ENCODE assay signal across 11 mouse cellular contexts in genomic region chr5:66918316-66919305, GRCm38 (mm10).
A peak's percentile ranks its signal among the peaks of the same experiment; 100 is the strongest.
DNase-seq lines count a peak whose midpoint lies in the region; ATAC-seq and TF ChIP-seq lines count a peak whose summit lies in the region.
"Had no signal": no experiment of that assay in that cellular context is flagged by ENCODE, and none has a peak within 500 bp of the region (broad histone marks: within the 10 kb centered on the region; RNA-seq: fewer than 3 reads in every experiment).

No protein-coding gene starts in this region.

- no peak for TF ChIP-seq POLR2A in myocyte (IDR thresholded peaks at IDR 0.05; ENCODE audit: insufficient read length, low read depth)

- no peak overlapping the region for H3K4me3 ChIP-seq in kidney, embryonic 16.5 days (ENCODE audit: low read length)
- no peak overlapping the region for H3K4me3 ChIP-seq in embryonic facial prominence, embryonic 14.5 days (ENCODE audit: low read depth, low read length)
- H3K4me3 ChIP-seq in hindbrain, embryonic 14.5 days (replicated peaks; ENCODE audit: low read length) = no peak overlapping the region
- H3K4me3 ChIP-seq in myocyte = no peak overlapping the region
- no peak overlapping the region for H3K4me3 ChIP-seq in liver, postnatal 0 days (ENCODE audit: low read depth, low read length)

- DNase-seq in kidney, postnatal 4 days = no peak
- DNase-seq in embryonic facial prominence, embryonic 14.5 days (ENCODE audit: low spot score) = peak; percentile 49
- peak; percentile 77 for DNase-seq in hindbrain, embryonic 14.5 days (ENCODE audit: low spot score)
- no peak for DNase-seq in liver, postnatal 0 days
- DNase-seq in lung, postnatal 36 days = no peak
- DNase-seq in spleen, postnatal 36 days (ENCODE audit: low spot score in 2 of 2) = no peak
- DNase-seq: cerebellum, postnatal 36 days had no signal

- no peak for ATAC-seq in kidney, embryonic 16.5 days (ENCODE audit: low FRiP score, low TSS enrichment)
- ATAC-seq in embryonic facial prominence, embryonic 14.5 days (ENCODE audit: low read depth) = no peak
- peak; percentile 69; the same call in 1 of the 2 replicates for ATAC-seq in hindbrain, embryonic 14.5 days (ENCODE audit: low FRiP score)
- ATAC-seq in liver, postnatal 0 days = no peak
- ATAC-seq: Patski had no signal

- H3K4me2 ChIP-seq in kidney, embryonic 16.5 days (replicated peaks; ENCODE audit: low read depth, low read length) = peak overlapping the region; percentile 13; the same call in 1 of the 2 replicates
- no peak overlapping the region for H3K4me2 ChIP-seq in embryonic facial prominence, embryonic 14.5 days (ENCODE audit: low read depth, low read length)
- peak overlapping the region; percentile 19 for H3K4me2 ChIP-seq in hindbrain, embryonic 14.5 days (replicated peaks)
- H3K4me2 ChIP-seq in myocyte (ENCODE audit: low read depth) = peak overlapping the region; percentile 38
- no peak overlapping the region for H3K4me2 ChIP-seq in liver, postnatal 0 days (ENCODE audit: low read depth, low read length)
- H3K4me2 ChIP-seq: heart, embryonic 11.5 days had no signal

- no peak overlapping the region for H3K27ac ChIP-seq in kidney, embryonic 16.5 days (ENCODE audit: low read length)
- no peak overlapping the region for H3K27ac ChIP-seq in embryonic facial prominence, embryonic 14.5 days (replicated peaks; ENCODE audit: low read depth, low read length)
- peak overlapping the region; percentile 77 for H3K27ac ChIP-seq in hindbrain, embryonic 14.5 days
- H3K27ac ChIP-seq in liver, postnatal 0 days (ENCODE audit: low read depth) = no peak overlapping the region

- H3K27me3 ChIP-seq in kidney, embryonic 16.5 days (ENCODE audit: insufficient read depth, low read length) = no peaks in the 10 kb centered on the region
- H3K27me3 ChIP-seq in embryonic facial prominence, embryonic 14.5 days (replicated peaks; ENCODE audit: control insufficient read depth, insufficient read depth, low read length) = no peaks in the 10 kb centered on the region
- H3K27me3 ChIP-seq in hindbrain, embryonic 14.5 days (ENCODE audit: control insufficient read depth, insufficient read depth, low read length) = no peaks in the 10 kb centered on the region
- H3K27me3 ChIP-seq in myocyte (ENCODE audit: control insufficient read depth, insufficient read depth, insufficient read length) = no peaks in the 10 kb centered on the region
- no peaks in the 10 kb centered on the region for H3K27me3 ChIP-seq in liver, postnatal 0 days (ENCODE audit: insufficient read depth, low read length)
- H3K27me3 ChIP-seq: Patski had no signal

- H3K36me3 ChIP-seq in kidney, embryonic 16.5 days (ENCODE audit: insufficient read depth, low read length) = no peaks in the 10 kb centered on the region
- H3K36me3 ChIP-seq in embryonic facial prominence, embryonic 14.5 days (ENCODE audit: control insufficient read depth, insufficient read depth, low read length) = no peaks in the 10 kb centered on the region
- H3K36me3 ChIP-seq in hindbrain, embryonic 14.5 days (replicated peaks; ENCODE audit: control insufficient read depth, insufficient read depth) = no peaks in the 10 kb centered on the region
- H3K36me3 ChIP-seq in myocyte (ENCODE audit: control insufficient read depth, insufficient read depth) = no peaks in the 10 kb centered on the region
- no peaks in the 10 kb centered on the region for H3K36me3 ChIP-seq in liver, postnatal 0 days (replicated peaks; ENCODE audit: insufficient read depth, low read length)

- no peaks in the 10 kb centered on the region for H3K9me3 ChIP-seq in kidney, embryonic 16.5 days (ENCODE audit: low read length)
- no peaks in the 10 kb centered on the region for H3K9me3 ChIP-seq in embryonic facial prominence, embryonic 14.5 days (ENCODE audit: control insufficient read depth, low read length)
- no peaks in the 10 kb centered on the region for H3K9me3 ChIP-seq in hindbrain, embryonic 14.5 days (ENCODE audit: control insufficient read depth, low read length)
- H3K9me3 ChIP-seq in liver, postnatal 0 days (ENCODE audit: low read length) = no peaks in the 10 kb centered on the region

- H3ac ChIP-seq in myocyte (ENCODE audit: control insufficient read depth, insufficient read length) = no peak overlapping the region

- TF ChIP-seq CTCF in liver, postnatal 0 days (IDR thresholded peaks at IDR 0.05; ENCODE audit: low read depth) = no peak

- peaks cover 36% of the 10 kb centered on the region for H3K4me1 ChIP-seq in kidney, embryonic 16.5 days (ENCODE audit: insufficient read depth, low read length)
- H3K4me1 ChIP-seq in embryonic facial prominence, embryonic 14.5 days (ENCODE audit: control insufficient read depth, insufficient read depth, low read length) = peaks cover 7% of the 10 kb centered on the region
- peaks cover 23% of the 10 kb centered on the region for H3K4me1 ChIP-seq in hindbrain, embryonic 14.5 days (replicated peaks; ENCODE audit: control insufficient read depth, insufficient read depth, low read length)
- no peaks in the 10 kb centered on the region for H3K4me1 ChIP-seq in liver, postnatal 0 days (ENCODE audit: insufficient read depth)

- no peak for TF ChIP-seq EP300 in liver, postnatal 0 days (IDR thresholded peaks at IDR 0.05; ENCODE audit: low read depth)

- no peaks in the 10 kb centered on the region for H3K79me2 ChIP-seq in myocyte (ENCODE audit: control insufficient read depth, insufficient read depth)

- 36% methylated on average over 11 of the region's 11 CpGs for WGBS in kidney, embryonic 16.5 days
- 53% methylated on average over 11 of the region's 11 CpGs for WGBS in embryonic facial prominence, embryonic 14.5 days
- 15% methylated on average over 11 of the region's 11 CpGs for WGBS in hindbrain, embryonic 14.5 days
- 69% methylated on average over 11 of the region's 11 CpGs for WGBS in liver, postnatal 0 days (ENCODE audit: insufficient replicate concordance)

- no peak overlapping the region for H3K9ac ChIP-seq in kidney, embryonic 16.5 days (replicated peaks; ENCODE audit: low read length)
- H3K9ac ChIP-seq in embryonic facial prominence, embryonic 14.5 days (ENCODE audit: low read depth, low read length) = no peak overlapping the region
- H3K9ac ChIP-seq in hindbrain, embryonic 14.5 days = no peak overlapping the region
- no peak overlapping the region for H3K9ac ChIP-seq in liver, postnatal 0 days (replicated peaks)

TF ChIP-seq in myocyte, 11 proteins besides CTCF, POLR2A, EP300 and RAD21:
- no peak for TF ChIP-seq CEBPB (IDR thresholded peaks at IDR 0.05; ENCODE audit: insufficient read depth, poor library complexity, severe bottlenecking)

Comparison
In these comparisons a context has a peak if more than half of its experiments do, and no peak if none do; other contexts are left out.
1. H3K4me2 ChIP-seq: peak in kidney, embryonic 16.5 days (single experiment), hindbrain, embryonic 14.5 days (single experiment) and myocyte (single experiment); none in embryonic facial prominence, embryonic 14.5 days (single experiment) and liver, postnatal 0 days (single experiment).
2. DNase-seq: peak in embryonic facial prominence, embryonic 14.5 days (single experiment) and hindbrain, embryonic 14.5 days (single experiment); none in kidney, postnatal 4 days (0 of 2), liver, postnatal 0 days (single experiment), lung, postnatal 36 days (single experiment) and spleen, postnatal 36 days (0 of 2).